Mouse (Mus musculus) brain, embryonic 14.5 days (tissue): ENCODE data around the gene Sh2d6.
A peak's percentile ranks its signal among the peaks of the same experiment; 100 is the strongest.

Experiments used
- CTCF ChIP-seq: fragments of 200-500 bp; IDR thresholded peaks from 2 replicates; pipeline ENCODE4 v1.5.1; 2012; ENCODE audit warnings: inconsistent platforms, mild to moderate bottlenecking, moderate library complexity, borderline replicate concordance; ENCODE audit not compliant: insufficient read depth, insufficient read length; ENCODE audit errors: extremely low read depth
- POLR2A ChIP-seq: fragments of 200-500 bp; IDR thresholded peaks from 2 replicates; pipeline ENCODE4 v1.6.1; 2012; ENCODE audit warnings: mild to moderate bottlenecking, inconsistent platforms, borderline replicate concordance; ENCODE audit not compliant: poor library complexity, insufficient read depth, insufficient read length, severe bottlenecking; ENCODE audit errors: extremely low read depth

DNA sequence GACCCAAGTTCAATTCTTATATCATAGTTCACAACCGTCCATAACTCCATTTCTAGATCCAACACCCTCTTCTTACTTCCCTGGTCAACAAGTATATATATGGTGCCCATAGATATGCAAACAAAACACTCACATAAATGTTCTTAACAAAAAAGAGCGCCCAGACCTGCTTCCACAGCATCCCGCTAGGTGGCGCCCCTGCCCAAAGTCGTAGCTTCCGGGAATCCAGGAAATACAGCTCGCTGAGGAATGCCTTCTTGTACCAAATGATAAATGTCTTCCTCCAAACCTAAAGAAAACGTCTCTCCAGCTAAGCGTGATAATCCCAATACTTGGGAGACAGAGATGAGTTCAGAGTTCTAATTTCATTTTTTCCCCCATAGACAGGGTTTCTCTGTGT, 13.7 kb upstream of the Sh2d6 start:
- TF ChIP-seq POLR2A (no peak), CTCF (peak; percentile 93)
